Mouse (Mus musculus) R1 (cell line): ENCODE data around the gene Acacb.
A peak's percentile ranks its signal among the peaks of the same experiment; 100 is the strongest.

Experiments used
- DNase-seq: peaks from one replicate; pipeline ENCODE4 v3.0.0-alpha.2; 2018; ENCODE audit warnings: low read depth, low spot score

Acacb gene

DNA sequence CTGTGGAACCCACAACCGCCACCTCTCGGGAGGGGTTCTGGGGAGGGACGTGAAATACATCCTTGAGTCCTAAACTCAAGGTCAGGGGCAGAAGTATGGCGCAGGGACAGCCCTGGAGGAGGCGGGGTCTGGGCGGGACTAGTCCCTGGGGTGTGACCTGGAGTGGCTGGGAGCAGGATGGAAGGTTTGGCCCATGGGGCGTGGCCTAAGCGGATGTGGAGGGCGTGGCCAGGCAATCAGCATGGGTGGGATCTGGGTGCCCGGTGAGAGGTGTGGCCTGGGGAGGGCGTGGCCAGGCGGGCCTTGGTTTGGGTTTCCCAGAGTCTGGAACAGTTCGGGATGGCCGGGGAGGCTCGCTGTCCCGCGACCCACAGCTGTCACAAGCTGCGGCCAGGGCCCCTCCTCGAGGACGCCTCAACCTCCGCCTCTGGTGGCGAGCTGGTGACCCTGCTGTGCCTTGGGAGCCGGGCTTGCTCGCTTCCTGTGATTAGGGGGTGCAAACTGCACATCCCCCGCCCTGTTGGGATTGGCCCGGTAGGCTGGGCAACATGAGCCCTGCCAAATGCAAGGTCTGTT, 29.3 kb downstream of the Acacb start:
- peak; percentile 98 for DNase-seq

DNA sequence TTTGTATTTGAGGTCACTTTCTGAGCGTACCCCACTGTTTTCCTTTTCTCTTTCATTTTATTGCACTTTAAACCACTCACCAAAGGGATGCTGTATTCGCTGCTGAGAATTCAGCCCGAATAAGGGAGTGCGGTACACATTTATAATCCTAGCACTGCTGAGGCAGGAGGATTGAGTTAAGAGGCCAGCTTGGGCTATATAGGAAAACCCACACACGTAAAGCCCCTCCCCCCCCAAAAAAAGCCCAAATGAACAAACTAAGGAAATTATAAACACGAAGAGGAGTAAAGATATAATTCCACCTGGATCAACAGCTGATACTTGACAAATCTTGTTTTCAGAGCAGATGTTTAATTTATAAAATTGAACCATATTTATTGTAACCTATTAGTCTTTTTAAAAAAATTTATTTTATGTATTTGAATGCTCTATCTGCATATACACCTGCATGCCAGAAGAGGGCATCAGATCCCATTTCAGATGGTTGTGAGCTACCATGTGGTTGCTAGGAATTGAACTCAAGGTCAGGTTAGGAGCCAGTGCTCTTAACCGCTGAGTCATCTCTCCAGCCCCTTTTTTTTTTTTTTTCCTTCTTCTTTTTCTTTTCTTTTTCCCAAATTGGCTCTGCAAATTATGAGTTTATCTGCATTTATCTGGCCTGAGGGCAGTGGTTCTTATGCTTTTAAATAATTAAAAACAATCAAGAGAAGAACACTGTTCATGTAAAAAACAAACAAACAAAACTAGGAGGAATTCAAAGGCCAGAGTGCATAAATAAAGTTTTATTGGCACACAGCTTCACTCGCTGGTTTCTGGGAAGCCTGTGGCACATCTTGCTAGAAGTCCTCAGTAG, 30.4 kb downstream of the Acacb start:
- DNase-seq = peak; percentile 81

DNA sequence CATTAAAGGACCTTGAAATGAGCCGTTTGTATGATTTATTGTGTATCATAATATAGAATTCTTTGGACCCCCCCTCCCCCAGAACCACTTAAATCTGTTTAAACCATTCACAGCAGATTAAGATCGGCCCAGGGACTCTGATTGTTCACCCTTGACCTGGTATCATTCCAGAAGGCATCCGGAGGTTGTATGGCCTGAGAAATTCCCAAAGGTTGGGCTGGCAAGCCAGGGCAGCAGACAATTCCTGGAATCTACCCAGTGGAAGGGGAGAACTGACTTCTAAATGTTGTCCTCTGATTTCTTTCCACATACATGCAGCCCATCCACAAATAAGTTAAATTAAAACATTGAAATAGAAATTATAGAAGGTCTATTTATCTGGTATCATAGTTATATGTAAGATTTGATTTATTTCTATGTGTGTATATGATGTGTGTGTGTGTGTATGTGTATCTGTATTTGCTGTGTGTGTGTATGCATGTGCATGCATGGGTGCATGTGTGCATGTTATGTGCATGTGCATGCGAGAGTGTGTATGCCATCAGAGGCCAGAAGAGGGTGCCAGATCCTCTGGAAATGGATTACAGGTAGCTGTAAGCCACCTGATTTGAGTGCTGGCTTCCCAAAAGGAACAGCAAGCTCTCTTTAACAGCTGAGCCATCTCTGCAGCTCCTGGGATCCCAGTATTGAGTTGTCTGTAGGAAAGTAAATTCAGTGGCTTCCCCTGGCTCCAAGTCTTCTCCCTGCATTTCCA, 31.8 kb downstream of the Acacb start:
- peak; percentile 51 for DNase-seq

DNA sequence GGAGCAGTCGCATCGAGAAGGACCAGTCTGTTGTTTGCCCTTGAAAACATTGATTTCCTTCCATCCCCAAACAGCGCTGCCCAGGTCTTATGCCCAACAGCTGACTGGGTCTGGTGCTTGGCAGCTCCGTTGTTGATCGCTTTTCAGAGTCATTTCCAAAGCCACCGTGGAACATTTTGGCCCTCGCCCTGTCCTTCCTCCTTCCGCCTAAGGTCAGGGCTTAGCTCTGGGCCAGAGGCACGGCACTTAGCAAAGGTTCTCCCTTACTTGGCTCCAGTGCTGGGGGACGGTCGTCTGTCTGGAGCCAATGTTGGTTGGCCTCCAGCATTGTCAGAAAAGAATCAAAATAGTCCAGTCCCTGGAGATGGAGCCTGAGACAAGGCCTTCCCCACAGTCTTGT, 33.2 kb downstream of the Acacb start:
- DNase-seq = no peak

DNA sequence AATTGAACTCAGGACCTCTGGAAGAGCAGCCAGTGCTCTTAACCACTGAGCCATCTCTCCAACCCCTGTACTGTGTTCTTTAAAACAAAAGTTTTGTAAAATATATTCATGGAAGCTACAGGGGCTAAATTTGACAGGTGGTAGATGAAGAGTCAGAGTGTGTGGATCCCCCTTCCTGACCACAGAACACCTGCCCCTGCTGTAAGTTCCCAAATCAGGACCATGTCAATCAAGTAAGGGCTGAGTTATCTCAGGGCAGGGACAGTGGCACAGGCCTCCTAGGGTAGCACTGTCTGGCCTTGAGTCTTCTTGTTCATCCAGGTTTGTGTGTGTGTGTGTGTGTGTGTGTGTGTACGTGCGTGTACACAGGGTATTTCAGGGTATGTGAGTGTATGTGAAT, 37.2 kb downstream of the Acacb start:
- DNase-seq = no peak

DNA sequence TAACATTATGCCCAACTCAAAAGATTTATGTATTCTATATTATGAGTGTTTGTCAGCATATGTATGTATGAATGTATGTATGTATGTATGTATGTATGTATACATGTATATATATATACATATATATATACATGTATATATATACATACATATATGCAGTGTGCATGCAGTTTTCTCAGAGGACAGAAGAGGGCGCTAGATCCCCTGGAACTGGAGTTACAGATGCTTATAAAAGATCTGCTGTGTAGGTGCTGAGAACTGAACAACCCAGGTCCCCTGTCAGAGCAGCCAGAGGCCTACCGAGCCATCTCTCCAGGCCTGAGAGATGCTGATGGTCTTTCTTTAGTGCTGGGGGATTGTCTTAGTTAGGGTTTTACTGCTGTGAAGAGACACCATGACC, 40.8 kb downstream of the Acacb start:
- peak; percentile 64 for DNase-seq

DNA sequence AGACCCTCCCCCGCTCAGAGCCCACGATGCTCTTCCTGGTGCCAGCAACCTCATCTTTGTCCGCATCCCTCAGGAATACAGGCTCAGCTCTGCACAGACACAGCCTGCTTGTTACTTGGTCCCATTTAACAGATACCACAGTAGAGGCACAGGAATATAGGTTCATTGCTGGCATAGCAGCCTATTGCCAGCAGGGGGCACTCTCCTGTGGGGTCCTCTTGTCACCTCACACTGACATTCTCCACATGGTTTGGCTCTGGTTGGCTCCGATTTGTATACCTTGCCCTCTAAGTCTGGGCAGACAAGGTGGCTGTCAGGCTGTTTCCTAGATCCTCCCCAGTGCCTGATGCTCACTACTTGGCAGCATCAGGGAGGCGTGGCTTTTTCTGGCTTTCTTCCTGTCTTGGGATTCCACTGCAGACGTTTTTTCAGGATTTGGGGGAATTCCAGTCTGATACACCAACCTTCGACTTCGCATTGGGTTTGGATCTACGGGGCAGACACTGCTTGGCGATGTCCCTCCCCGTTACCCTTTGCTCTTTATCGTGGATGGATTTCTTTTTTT, 42.6 kb downstream of the Acacb start:
- DNase-seq = peak; percentile 67

DNA sequence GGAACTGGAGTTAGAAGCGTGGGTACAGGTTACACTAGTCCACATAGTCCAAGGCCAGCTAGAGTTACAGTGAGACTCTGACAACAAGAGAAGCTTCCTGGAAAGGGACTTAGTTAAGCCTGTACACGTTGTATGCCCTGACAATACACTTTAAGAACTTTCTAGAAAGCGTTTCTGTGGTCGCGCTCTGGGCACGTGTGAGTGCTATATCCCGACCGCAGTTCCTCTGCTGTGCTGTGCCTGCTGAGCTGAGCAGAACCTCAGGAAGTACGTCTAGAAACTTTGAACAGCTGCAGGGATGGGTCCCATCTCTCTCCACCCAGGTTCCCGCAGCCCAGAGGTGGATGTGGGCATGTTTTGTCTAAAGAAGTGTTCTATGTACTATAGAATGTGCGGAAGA, 47.8 kb downstream of the Acacb start:
- DNase-seq = no peak

DNA sequence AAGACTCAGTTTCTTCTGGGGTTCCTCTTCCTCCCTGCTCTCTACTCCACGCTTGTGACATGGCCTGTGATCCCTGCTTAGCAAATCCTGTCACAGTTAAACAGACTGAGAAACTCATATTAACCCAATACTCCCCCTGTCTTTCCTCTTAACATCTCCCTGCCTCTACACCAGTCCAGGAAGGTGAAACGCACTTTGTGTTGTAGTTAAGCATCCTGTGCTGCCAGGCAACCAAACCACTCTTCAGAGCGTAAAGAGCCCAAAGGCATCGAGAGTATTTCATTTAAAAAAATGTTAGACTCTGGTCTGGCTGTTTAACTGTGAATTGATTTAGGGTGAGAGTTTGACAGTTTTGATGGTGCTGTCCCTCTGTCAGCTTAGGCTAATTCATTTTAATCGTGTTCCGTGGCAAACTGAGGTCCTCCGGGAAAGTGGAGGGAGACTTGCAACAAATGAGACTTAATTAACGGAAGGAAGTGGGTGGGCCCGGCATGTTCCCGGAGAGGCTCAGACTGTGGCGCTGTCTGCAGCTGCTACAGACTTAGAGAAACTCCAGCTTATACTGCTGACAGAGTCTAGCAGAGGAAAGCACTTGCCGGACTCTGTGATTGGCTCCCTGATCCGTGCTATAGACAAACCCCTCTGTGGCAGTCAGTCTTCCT, 52.9 kb downstream of the Acacb start:
- no peak for DNase-seq

DNA sequence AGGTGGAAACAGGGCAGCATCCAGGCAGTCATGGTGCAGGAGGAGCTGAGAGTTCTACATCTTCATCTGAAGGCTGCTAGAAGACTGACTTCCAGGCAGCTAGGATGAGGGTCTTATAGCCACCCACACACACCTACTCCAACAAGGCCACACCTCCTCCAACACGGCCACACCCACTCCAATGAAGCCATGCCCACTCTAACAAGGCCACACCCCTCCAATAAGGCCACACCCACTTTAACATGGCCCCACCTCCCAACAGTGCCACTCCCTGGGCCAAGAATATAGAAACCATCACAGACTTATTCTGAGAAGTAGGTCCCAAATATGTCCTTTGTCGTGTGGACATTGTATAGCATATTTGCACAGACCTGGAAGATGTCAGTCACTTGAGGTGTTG, 59.8 kb downstream of the Acacb start:
- peak; percentile 59 for DNase-seq

DNA sequence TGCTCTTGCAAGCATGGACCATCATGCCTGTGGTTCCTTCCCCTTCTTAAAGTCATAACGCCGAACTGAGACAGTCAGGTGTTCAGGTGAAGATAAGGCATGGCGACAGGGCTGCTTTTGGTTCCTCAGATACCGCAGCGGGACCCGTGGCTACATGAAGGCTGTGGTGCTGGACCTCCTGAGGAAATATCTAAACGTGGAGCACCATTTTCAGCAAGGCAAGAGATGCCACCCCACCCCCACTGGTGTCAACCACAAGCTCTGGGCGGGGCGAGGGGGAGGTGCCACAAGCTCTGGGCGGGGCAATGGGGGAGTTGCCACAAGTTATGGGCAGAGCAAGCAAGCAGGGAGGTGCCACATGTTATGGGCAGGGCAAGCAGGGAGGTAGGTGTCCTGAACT, 66.8 kb downstream of the Acacb start:
- peak; percentile 37 for DNase-seq

DNA sequence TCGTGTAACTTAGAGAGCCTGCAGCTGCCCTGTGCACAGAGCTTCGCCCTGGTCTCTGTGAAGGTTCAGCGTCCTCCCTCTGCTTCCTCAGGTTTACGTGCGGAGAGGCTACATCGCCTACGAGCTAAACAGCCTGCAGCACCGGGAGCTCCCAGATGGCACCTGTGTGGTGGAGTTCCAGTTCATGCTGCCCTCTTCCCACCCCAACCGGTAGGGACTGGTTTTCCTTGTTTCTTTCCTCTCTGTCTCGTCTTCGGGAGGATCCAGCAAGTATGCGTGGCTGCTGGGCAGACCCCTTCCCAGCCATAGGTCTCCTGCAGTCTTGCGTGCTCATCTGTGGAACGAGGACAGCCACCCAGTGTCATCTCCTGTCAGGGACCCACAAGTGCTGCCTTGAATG, 72.4 kb downstream of the Acacb start:
- DNase-seq = no peak

DNA sequence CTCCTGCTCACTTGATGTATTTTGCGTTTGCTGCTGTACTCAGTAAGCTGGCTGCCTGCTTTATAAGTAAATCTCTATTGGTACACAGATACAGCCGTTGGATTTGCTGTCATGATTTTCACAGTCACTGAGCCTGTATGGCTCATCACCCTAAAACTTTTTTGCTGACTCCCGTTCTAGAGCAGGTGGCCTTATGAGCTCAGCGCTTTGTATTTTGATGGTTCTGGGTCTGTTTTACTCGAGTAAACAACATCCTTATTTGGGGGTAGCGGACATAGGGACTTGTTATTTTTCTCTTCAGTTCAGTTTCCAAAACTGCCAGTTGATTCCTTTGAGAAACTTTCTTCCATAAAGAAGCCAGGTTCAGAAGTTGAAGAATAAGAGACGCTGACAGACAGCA, 79.7 kb downstream of the Acacb start:
- DNase-seq = no peak

DNA sequence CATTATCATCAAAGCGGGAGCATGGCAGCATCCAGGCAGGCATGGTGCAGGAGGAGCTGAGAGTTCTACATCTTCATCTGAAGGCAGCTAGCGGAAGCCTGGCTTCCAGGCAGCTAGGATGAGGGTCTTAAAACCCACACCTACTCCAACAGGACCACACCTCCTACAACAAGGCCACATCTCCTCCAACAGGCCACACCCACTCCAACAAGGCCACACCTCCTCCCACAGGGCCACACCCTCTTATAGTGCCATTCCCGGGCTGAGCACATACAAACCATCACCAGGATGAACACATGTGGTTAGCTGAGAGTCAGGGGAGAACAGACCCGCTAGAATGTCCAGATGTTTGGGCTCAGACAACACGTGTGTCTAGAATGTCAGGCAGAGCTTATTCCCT, 82.6 kb downstream of the Acacb start:
- DNase-seq = peak; percentile 61

DNA sequence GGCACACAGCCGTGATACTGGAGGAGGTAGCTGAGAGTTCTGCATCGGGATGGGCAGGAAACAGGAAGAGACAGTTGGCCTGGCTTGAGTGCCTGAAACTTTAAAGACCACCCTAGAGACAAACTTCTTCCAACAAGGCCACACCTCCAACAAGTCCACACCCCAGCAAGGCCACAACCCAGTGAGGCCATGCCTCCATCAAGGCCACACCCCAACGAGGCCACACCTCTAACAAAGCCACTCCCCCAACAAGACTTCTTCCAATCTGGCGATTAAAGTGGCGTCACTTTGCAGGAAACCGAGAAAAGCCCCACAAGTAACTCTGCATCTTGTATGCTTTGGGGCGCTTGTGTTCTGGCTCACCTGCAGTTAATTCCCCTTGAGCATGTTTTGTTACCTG, 92.6 kb downstream of the Acacb start:
- DNase-seq = peak; percentile 90

DNA sequence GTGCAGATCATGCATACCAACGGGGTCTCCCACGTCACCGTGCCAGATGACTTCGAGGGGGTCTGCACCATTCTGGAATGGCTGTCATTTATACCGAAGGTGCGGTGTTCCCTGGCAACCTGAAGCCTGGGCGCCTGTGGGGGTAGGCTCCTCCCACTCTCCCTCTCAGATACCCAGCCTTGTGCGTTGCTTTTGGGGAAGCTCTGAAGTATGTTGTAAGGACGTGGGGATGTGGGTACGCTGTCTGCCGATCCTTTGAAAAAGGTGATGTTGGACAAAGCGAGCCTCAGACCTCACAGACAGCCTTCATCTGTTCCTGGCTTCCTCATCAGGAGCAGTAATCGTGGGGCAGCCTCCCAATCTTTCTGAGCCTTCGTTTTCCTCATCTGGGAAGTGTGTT, 93.4 kb downstream of the Acacb start:
- no peak for DNase-seq

DNA sequence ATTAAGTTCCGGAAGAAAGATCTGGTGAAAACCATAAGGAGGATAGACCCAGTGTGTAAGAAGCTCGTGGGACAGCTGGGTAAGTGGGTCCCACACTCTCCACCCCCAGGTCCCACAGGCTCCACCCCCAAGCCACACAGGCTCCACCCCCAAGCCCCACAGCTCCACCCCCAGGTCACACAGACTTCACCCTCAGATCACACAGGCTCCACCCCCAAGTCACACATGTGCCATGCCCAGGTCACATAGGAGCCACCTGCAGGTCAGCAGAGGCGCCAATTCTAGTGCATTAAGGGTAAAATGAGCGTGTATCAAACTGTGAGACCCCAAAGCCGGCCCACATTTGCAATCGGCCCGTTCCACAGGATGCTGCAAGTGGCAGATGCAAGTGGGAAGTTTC, 100.1 kb downstream of the Acacb start:
- DNase-seq = peak; percentile 76

DNA sequence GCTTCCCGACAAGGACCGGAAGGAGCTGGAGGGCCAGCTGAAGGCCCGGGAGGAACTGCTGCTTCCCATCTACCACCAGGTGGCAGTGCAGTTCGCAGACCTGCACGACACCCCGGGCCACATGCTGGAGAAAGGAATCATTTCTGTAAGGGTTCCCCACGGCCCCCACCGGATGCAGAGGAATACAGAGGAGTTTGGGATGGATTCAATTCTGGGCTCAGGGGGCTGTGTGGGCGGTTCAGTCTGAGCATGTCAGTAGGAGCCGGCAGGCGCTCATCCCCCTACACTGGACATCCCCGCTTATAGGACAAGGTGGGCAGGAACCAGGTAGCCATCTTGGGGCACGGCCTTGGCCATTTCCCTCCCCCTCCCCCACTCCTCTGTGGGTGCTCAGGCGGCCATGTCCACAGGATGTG, 101.8 kb downstream of the Acacb start:
- peak; percentile 85 for DNase-seq

DNA sequence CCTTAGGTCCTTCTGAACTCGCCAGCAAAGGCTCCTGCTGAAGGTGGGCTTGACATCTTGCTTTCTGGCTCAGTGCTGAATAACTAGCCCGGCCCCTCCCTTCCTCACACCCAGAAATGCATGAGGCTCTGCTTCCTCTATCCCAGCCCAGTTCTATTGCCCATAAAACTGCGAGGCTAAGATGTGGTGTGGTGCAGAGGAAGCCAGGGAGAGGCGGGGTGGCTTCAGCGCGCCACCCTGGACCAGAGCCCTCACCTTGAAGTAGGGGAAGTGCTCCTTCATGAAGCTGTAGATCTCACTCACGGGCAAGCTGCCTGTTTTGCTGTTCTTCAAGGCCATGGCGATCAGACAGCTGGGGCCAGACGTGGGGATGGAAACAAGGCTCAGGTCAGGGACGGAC, 113.2 kb downstream of the Acacb start:
- no peak for DNase-seq

DNA sequence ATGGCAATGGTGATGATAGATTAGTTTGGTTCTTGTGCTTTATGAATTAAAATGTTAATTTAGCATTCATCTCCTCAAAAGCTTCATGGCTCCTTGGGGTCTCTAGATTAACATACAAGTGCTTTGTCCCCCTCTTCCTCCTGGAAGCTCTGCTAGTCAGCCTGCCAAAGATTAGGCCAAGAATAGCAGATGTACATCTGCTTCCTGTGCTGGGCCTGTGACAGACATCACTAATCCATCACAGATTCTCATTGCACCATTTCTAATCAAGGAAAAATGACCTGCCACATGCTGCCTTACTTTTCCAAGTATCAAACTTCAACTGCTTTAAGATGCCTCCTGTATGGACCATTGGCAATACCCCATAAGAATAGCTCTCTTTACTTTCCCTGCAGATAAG, 115.2 kb downstream of the Acacb start:
- DNase-seq = no peak

DNA sequence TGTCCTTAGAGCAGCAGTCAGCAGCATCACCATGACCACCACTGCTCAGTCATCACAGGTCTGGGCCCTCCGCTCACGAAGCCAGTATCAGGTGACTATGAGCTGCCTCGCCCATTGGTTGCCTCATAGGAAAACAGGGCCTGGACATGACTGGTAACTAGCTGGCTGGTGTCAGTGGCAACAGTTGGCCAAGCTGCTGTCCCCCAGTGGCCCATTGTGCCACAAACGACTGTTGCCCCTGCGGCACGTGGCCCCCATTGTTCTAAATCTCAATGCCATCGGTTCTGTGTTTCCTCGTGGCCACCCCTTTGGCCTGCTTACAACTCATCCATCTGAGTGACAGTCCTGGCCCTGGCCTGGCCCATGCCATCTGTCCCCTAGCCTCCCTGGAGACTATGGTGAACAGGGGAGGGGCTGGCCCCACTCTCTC, 117.7 kb downstream of the Acacb start:
- DNase-seq = no peak

DNA sequence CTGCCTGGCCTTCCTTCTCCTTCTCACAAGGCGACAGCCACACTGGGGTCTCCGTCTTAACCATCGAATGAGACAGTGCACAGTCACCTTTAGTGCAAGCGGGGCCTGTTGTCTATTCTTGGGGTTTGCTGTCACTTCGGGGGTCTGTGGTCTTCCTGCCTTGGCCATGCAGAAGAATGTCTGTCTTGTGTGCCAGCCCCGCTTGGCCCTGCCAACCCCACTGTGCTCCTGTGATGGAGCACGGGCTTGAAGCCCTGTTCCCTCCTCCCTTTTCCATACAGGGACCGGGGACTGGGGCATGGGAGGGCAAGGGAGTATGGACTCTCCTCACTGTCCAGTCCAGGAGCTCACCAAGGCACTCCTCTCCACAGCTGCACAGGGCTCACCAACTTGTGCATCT, 118.5 kb downstream of the Acacb start:
- DNase-seq = no peak
